Mouse (Mus musculus) C2C12 (cell line): ENCODE measurements around the gene Dsp.

Experiments used
- CEBPB ChIP-seq: IDR thresholded peaks from one replicate; pipeline ENCODE4 v1.6.1; 2011; ENCODE audit warnings: low read depth, mild to moderate bottlenecking, control low read depth, moderate library complexity
- CTCF ChIP-seq: IDR thresholded peaks from one replicate; pipeline ENCODE4 v1.5.1; 2011; ENCODE audit not compliant: control insufficient read depth, insufficient read depth, insufficient read length
- FOSL1 ChIP-seq: IDR thresholded peaks from one replicate; pipeline ENCODE4 v1.8.0; 2011; ENCODE audit warnings: mild to moderate bottlenecking, low read length; ENCODE audit not compliant: poor library complexity, insufficient read depth, severe bottlenecking
- MAX ChIP-seq: IDR thresholded peaks from one replicate; pipeline ENCODE4 v1.6.1; 2011; ENCODE audit warnings: mild to moderate bottlenecking, control low read depth
- MYOD1 ChIP-seq: IDR thresholded peaks from one replicate; pipeline ENCODE4 v1.6.1; 2011; ENCODE audit warnings: low read depth; ENCODE audit not compliant: control insufficient read depth, insufficient read length
- MYOG ChIP-seq: IDR thresholded peaks from one replicate; pipeline ENCODE4 v1.6.1; 2011; ENCODE audit not compliant: control insufficient read depth, insufficient read length; ENCODE audit errors: extremely low read depth
- USF1 ChIP-seq: IDR thresholded peaks from one replicate; pipeline ENCODE4 v1.6.1; 2011; ENCODE audit warnings: low read depth, mild to moderate bottlenecking, control low read depth, moderate library complexity

GRCm38 (mm10) chr13:38151069-38151588 is at the start of gene Dsp:
- TF ChIP-seq CTCF (no peak), MAX (no peak), MYOD1 (no peak), USF1 (no peak), MYOG (no peak), CEBPB (no peak), FOSL1 (no peak)
